Mouse (Mus musculus): ENCODE data around the gene Adcyap1r1. TPM values are rescaled to one million over a fixed set of nuclear protein-coding genes. Genes with fewer than 3 reads are reported as not detected.

Adcyap1r1 gene
- total RNA-seq (2021) = 10 to 100 TPM in 1 of 2 experiments, 1 to 10 TPM in 1; 9.3 to 10.4 TPM
- long read RNA-seq, experiment 1, partial matches to known transcripts = 0 of 5 reads
- long read RNA-seq, experiment 1, other reads (novel, unspliced or antisense) = 5 of 5 reads
- long read RNA-seq, experiment 2, full-length matches to known transcripts = 3 of 6 reads
- long read RNA-seq, experiment 2, partial matches to known transcripts = 0 of 6 reads
- long read RNA-seq, experiment 2, other reads (novel, unspliced or antisense) = 3 of 6 reads

GRCm38 (mm10) chr6:55451771-55452371 lies at the start of gene Adcyap1r1:
TSS of gene Adcyap1r1 (plus strand) at chr6:55451978.
- peak in 1 of 2 experiments; percentile 49 for DNase-seq (ENCODE audit: low spot score in 2 of 2)

GRCm38 (mm10) chr6:55402041-55402776 lies 49.6 kb upstream of the Adcyap1r1 start:
- no peak for DNase-seq (ENCODE audit: low spot score in 2 of 2)

GRCm38 (mm10) chr6:55403411-55404309 lies 48.1 kb upstream of the Adcyap1r1 start:
- no peak for DNase-seq (ENCODE audit: low spot score in 2 of 2)

GRCm38 (mm10) chr6:55404421-55404990 lies 47.3 kb upstream of the Adcyap1r1 start:
- no peak for DNase-seq (ENCODE audit: low spot score in 2 of 2)

- DNase-seq (ENCODE audit: low spot score in 2 of 2) = no peak
These were observed 44.4 kb upstream of the Adcyap1r1 start for GRCm38 (mm10) chr6:55407345-55407744.

GRCm38 (mm10) chr6:55410119-55410775 lies 41.5 kb upstream of the Adcyap1r1 start:
- DNase-seq (ENCODE audit: low spot score in 2 of 2) = peak in 1 of 2 experiments; percentile 56

GRCm38 (mm10) chr6:55410977-55411376 lies 40.8 kb upstream of the Adcyap1r1 start:
- no peak for DNase-seq (ENCODE audit: low spot score in 2 of 2)

GRCm38 (mm10) chr6:55416202-55416601 lies 35.6 kb upstream of the Adcyap1r1 start:
- no peak for DNase-seq (ENCODE audit: low spot score in 2 of 2)

- DNase-seq (ENCODE audit: low spot score in 2 of 2) = no peak
These were observed 32.9 kb upstream of the Adcyap1r1 start for GRCm38 (mm10) chr6:55418746-55419410.

GRCm38 (mm10) chr6:55420411-55420810 lies 31.4 kb upstream of the Adcyap1r1 start:
- no peak for DNase-seq (ENCODE audit: low spot score in 2 of 2)

- no peak for DNase-seq (ENCODE audit: low spot score in 2 of 2)
These were observed 30.9 kb upstream of the Adcyap1r1 start for GRCm38 (mm10) chr6:55420869-55421361.

- no peak for DNase-seq (ENCODE audit: low spot score in 2 of 2)
These were observed 19.7 kb upstream of the Adcyap1r1 start for GRCm38 (mm10) chr6:55432121-55432520.

- DNase-seq (ENCODE audit: low spot score in 2 of 2) = no peak
These were observed 17.4 kb upstream of the Adcyap1r1 start for GRCm38 (mm10) chr6:55434360-55434759.

- DNase-seq (ENCODE audit: low spot score in 2 of 2) = peak in 1 of 2 experiments; percentile 37
These were observed 16.3 kb upstream of the Adcyap1r1 start for GRCm38 (mm10) chr6:55435266-55436159.

GRCm38 (mm10) chr6:55437919-55438318 lies 13.9 kb upstream of the Adcyap1r1 start:
- no peak for DNase-seq (ENCODE audit: low spot score in 2 of 2)

GRCm38 (mm10) chr6:55438837-55439236 lies 12.9 kb upstream of the Adcyap1r1 start:
- DNase-seq (ENCODE audit: low spot score in 2 of 2) = no peak

- peak in 1 of 2 experiments; percentile 43 for DNase-seq (ENCODE audit: low spot score in 2 of 2)
These were observed 7.7 kb upstream of the Adcyap1r1 start for GRCm38 (mm10) chr6:55443927-55444688.

GRCm38 (mm10) chr6:55444721-55445120 lies 7.1 kb upstream of the Adcyap1r1 start:
- DNase-seq (ENCODE audit: low spot score in 2 of 2) = no peak
